Mouse (Mus musculus) brain, embryonic 14.5 days (tissue): ENCODE data around the gene Ddit4.

Source experiments
- CTCF ChIP-seq: fragments of 200-500 bp; IDR thresholded peaks from 2 replicates; pipeline ENCODE4 v1.5.1; 2012; ENCODE audit warnings: inconsistent platforms, mild to moderate bottlenecking, moderate library complexity, borderline replicate concordance; ENCODE audit not compliant: insufficient read depth, insufficient read length; ENCODE audit errors: extremely low read depth
- POLR2A ChIP-seq: fragments of 200-500 bp; IDR thresholded peaks from 2 replicates; pipeline ENCODE4 v1.6.1; 2012; ENCODE audit warnings: mild to moderate bottlenecking, inconsistent platforms, borderline replicate concordance; ENCODE audit not compliant: poor library complexity, insufficient read depth, insufficient read length, severe bottlenecking; ENCODE audit errors: extremely low read depth

DNA sequence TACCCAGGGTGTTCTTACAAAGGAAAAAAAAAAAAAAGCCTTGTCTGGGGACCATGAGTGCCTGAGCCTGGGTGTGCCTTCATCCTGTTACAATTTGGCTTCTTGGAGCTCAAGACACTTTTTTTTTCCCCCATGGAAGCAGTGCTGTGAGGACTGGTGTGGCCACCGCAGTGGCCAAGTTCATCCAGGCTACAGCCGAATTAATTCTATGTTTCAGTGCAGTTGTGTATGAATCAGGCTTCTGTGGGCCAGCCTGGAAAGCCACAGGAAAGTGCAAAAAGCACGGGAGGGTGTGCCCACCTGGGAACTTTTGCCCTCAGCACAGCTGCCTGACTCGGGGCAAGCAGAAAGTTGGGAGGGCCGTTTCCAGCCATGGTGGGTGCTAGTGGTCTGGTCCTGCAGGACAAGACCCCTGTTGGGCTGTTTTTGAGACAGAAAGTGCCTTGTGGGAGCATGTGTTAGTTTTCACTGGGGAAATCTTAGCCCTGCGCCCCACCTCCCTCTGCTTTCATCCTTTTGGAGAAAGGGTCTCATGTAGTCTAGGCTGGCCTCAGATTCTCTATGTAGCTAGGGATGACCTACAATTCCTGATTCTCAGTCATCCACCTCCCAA, 18.9 kb upstream of the Ddit4 start:
- TF ChIP-seq POLR2A, result no peak
- no peak for TF ChIP-seq CTCF
